Mouse (Mus musculus) 3134 (cell line): Measurements from ENCODE around the gene Wdr35.

Source experiments
- DNase-seq: peaks from one replicate; pipeline ENCODE4 v3.0.0-alpha.2; 2011; ENCODE audit warnings: low spot score; ENCODE audit not compliant: insufficient read length; ENCODE audit errors: extremely low read depth

Wdr35 gene

GRCm38 (mm10) chr12:9048090-9048489, 74.4 kb downstream of the Wdr35 start:
- DNase-seq, result no peak

DNA sequence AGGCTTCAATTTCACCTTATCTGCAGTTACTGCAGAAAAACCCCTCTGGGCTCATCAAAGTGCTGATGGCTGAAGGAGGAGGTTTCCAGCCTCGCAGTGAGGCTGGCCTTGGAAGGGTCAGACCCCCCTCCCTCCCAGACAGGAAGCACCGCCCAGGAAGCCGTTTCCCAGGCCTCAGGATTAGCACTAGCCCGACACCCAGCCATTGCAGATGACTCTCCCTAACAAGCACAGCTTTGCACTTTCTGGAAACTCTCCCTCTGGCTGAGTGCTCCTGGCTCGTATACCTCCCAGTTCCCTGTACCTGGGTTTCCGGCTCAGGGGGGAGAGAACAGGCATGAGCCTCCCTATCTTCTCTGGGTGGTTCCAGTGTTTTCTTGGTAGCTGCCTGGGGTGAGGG, 77.1 kb downstream of the Wdr35 start:
- DNase-seq, result no peak

GRCm38 (mm10) chr12:9052075-9052829, 78.6 kb downstream of the Wdr35 start:
- DNase-seq, result peak; percentile 52

GRCm38 (mm10) chr12:9053345-9053744, 79.7 kb downstream of the Wdr35 start:
- peak; percentile 45 for DNase-seq

DNA sequence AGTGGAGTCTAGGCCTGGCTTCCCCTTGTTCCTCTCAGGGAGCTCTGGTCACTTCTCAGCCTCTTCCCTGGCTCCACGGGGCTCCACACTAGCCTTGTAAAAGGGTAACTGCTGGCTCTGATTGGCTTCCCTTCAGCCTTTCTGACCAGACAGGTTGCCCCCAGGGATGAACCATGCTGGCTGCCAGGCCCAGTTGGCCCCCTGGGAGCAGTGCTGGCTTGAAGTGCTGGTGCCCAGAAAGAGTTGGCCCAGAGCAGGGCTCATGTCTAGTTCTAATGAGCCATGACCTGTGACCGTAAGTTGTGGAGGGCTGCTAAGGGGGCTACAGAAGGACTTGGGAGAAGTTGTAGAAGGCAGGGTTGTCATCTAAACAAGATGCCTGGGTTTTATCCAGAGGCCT, 80.3 kb downstream of the Wdr35 start:
- peak; percentile 41 for DNase-seq

DNA sequence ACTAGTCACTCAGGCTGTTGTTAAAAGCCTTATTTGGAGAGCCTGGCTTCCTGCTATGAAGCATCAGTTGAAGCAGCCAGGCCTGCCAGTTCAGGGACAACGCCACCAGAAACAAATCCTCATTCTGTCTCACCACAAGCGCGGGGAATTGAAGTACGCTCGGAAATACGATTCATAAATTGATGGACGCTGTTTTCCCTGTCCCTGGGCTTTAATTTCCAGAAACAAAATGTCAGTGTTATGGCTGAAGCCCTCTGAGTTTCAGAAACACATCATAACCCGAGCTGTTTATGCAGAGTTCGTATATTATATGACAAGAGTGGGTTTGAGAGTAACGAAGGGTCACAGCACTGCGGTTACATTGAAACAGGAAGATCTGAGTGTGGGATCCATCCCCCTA, 81.6 kb downstream of the Wdr35 start:
- DNase-seq, result no peak

- no peak for DNase-seq
Observed at GRCm38 (mm10) chr12:9059502-9059901, 85.8 kb downstream of the Wdr35 start.

DNA sequence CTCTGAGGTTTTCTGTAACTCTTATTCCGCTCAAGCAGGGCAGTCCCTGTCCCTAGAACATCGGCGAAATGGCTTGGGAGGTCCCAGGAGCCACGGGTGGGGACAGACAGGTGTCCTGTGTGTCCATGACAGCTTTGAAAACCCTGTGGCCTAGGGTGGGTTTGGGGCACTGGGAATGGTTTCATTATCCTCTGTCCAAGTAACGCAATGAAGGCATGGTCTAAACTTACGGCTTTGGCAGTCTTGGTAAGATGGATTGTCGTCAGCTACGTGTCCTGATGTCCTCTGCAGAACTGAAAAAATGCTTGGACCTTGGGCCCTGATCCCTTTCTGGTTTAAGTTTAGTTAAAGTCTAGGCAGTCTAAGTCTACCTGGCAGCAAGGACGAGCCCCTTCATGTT, 86.3 kb downstream of the Wdr35 start:
- DNase-seq, result no peak

DNA sequence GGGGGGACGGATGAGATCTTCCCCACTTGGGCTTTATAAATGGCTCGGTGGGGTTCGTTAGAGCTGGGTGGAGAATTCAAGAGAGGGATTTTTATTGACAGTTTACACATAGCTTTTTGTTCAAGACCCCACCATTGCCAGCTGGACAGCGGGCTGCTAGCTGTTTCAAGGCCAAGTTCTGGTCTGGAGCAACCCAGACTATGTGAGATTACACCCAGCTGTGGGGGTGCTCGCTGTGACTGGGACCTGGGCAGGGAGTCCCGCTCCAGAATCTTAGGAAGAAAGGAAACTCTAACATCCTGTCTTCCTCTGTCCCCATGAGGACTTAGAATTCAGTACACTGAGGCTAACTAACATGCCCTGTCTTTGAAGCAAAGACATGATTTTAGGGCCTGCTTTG, 89.9 kb downstream of the Wdr35 start:
- DNase-seq, result no peak

DNA sequence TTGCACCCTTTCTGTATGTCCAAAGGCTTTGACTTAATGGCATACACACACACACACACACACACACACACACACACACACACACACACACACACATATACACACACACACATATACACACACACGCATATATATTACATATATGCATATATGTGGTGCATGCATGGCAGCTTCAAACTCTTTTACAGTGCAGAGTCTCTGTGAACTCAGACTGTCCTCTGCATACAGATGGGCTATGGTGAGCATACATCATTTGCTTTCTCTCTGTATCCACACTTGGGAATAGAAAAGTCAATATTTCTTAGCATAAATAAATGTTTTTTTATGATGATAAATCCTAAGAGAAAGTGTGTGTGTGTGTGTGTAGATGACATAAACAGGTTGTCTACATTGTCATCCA, 97.4 kb downstream of the Wdr35 start:
- no peak for DNase-seq

DNA sequence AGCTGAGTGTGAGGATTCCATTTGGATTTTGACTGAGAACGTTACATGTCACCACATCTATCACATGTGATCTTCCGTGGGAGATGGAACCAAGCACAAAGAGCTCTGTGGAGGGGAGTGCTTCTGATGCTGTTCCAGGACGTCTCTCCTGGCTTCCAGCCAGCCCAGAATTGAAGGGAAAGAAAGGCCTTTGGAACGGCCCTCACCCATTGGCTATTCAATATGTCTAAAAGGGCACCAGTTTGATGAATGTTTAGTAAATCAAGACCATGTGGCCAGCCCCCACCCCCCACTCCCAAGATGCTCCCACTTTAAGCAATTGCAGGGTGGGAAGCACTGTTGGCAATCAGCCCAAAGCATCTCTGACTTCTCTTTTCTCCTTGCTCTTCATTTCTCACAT, 97.8 kb downstream of the Wdr35 start:
- no peak for DNase-seq

DNA sequence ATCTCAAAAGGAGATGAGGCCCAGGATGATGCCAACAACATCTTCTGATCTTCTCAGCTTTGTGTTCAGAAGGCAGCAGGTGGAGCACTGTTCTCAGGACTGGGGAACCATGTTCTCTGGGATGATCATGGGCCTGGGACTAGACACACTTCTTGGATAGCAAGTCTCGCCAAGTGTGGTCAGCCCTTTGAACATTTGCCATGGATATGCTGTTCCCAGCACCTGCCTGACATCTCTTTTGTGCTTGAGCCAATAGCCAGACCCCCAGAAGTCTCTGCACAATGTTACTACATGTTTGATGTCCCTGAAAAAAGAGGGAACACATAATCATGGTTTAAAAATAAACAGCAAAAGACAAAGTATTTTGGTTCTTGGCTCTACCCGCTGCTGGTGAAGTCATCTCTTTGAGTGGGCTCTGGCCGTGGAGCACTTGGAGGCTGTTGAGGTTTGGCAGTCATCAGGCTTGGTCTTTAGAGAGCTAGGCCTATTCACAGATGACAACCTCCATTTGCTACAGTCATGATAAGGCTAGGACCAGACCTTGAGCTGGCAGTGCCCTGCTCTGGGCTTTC, 103.9 kb downstream of the Wdr35 start:
- no peak for DNase-seq
